Mouse (Mus musculus): ENCODE measurements around the gene Dph7.
A peak's percentile ranks its signal among the peaks of the same experiment; 100 is the strongest.
"Not testable (repeated sequence)": the region's sequence is repeated elsewhere in the genome, so short reads cannot be mapped to it uniquely, and the experiment has no call there.

Gene Dph7

DNA sequence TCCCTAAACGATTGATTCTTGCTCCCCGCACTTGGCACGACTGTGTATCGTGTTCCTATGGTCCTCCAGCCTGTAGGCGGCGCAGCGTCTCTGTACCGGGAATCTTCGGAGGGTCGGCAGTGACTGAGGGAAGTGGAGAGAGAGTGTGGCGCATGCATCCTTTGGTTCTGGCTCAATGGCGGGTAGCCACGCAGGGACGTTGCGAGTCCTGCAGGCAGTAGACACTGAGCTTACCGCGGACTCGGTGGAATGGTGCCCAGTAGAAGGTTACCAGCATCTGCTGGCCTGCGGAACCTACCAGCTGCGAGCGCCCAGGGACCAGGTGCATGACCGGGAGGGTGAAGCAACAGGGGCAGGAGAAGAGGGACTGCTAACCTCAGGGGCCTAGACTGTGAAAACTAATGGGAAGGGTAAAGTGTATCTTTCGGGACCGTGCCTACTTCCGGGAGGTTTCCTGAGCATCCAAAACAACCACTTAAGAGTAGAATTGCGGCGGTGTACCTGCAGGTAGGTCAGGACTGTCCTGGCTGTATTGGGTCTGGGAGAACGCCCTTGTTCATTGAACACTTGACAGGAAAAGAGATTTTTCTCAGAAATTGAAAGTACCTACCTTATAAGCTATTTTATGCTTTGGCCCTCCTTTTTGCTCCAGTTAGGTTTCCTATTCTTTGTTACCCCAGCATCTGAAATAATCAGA, at the start of gene Dph7:
Dph7 (plus strand) TSS at position 97 of the 697 bp plus-strand sequence.
- DNase-seq (ENCODE audit: low read depth) = peak; percentile 66

DNA sequence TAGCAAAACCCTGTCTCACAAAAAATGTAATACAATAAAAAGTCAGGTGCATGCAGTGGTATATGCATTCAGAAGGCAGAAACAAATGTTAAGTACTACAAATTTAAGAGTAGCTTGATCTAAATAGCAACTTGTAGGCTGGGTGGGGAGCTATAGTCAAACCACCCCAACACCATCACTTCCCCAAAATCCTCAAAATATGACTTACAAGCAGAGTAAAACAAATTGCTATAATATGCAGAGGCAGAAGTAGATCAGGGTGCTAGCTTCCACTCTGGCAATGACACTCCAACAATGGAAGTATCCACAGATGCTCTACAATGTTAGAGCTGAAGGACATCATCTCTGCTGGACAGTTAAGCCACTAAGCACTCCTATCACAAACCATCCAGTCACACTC, 49.6 kb upstream of the Dph7 start:
- no peak for DNase-seq (ENCODE audit: low read depth)

DNA sequence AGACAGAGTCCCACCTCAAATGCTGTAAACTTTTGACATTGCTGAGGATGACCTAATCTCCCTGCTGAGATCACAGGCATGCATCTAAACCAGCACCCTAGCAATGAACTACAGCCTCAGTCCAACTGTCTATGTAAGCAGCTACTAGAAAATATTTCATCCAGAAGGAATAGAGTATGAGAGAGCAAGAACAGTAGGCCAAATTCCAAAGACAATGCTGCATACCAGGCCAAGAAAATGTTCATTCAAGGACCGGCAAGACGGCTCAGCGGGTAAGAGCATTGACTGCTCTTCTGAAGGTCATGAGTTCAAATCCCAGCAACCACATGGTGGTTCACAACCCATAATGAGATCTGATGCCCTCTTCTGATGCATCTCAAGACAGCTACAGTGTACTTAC, 47.4 kb upstream of the Dph7 start:
- DNase-seq (ENCODE audit: low read depth) = no peak

DNA sequence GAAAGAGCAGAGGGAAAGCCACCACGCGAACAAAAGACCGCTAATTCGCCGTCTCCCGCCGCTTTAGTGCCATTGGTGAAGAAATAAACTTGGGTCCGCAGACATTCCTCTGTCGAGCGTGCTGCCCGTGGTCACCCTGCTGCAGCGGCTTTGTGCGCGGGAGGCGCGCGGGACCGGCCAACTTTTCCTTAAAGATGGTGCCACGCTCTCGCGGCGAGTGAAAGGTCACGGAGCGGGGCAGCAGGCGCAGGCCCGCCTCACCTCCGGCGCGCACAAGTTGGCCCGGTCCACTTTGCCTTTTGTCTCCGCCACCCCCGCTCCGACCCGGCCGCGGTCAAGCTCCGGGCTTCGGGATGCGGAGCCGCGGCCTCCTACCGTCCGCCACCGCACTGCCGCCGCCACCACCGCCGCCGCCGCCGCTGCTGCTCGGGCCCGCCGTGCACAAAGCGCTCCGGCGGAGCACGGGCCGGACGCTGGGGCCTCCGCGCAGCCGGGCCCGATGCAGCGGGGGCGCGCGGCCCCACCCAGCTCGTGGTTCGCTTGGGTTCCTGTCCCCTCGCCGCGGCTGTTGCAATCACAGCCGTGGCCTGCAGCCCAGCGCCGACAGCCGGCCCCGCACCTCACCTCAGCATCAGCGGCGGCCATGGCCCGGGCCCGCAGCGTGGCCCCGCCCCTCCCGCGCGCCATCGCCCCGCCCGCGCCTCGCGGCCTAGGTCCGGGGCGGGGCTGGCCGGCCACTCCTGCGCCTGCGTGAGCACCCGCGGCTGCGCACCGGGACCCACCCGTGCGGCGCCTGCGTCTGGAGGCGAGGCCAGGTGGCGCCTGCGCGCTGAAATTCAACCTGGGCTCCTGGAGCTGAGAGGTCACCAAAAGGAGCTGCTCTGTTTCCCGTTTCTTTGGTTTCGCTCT, 43.0 kb upstream of the Dph7 start, which contains the start of gene Ehmt1:
Ehmt1 (minus strand) TSS at position 685 of the 909 bp plus-strand sequence.
- DNase-seq (ENCODE audit: low read depth) = peak; percentile 68

DNA sequence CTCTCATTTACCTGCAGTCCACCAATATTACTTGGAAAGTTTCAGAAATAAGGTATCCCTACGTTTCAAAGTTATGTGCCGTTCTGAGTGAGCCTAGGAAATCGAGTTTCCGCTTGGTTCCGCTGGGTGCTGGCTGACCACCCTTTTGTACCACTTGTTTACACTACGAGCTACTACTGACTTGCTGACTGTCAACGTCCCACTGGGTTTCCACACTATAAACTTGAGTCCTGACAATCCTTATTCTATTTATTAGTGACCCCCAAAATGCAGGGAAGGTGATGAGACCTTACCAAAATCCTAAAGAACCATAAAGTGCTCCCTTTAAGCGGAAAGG, 42.4 kb upstream of the Dph7 start:
- DNase-seq (ENCODE audit: low read depth) = no peak

DNA sequence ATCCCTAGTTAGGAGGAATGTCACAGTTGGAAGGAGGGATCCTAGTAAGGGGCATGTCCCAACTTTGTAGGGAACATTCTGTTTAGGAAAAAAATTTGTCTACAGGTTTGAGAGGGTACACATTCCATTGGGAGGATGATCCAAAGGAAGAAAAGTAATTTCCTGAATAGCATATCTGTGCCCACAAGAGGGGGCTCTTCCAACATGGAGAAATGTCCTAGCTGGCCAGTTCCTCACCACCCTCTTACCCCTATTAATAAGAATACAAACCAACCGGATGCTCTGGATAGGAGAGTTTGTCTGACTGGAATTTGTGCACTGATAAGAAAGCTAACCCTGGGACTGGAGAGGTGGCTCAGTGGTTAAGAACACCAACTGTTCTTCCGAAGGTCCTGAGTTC, 38.6 kb upstream of the Dph7 start:
- no peak for DNase-seq (ENCODE audit: low read depth)

DNA sequence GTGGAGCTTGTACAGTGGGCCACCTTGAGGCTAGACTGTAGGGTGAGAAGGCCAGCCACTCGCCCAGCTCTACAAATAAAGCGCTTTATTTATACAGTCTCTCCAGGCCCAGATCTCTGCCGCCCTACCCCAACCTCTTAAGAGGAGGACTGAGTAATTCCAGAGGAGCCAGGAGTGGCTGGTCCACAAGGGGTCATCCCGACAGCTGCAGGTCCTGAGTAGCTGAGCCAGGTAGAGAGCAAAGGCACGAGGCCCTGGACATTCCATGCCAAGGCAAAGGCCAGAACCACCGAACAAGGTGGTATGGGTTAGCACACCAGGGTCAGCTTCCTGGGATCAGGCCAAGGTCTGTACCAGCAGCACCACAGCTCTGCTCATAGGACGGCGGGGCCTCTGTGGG, 36.9 kb upstream of the Dph7 start:
- no peak for DNase-seq (ENCODE audit: low read depth)

DNA sequence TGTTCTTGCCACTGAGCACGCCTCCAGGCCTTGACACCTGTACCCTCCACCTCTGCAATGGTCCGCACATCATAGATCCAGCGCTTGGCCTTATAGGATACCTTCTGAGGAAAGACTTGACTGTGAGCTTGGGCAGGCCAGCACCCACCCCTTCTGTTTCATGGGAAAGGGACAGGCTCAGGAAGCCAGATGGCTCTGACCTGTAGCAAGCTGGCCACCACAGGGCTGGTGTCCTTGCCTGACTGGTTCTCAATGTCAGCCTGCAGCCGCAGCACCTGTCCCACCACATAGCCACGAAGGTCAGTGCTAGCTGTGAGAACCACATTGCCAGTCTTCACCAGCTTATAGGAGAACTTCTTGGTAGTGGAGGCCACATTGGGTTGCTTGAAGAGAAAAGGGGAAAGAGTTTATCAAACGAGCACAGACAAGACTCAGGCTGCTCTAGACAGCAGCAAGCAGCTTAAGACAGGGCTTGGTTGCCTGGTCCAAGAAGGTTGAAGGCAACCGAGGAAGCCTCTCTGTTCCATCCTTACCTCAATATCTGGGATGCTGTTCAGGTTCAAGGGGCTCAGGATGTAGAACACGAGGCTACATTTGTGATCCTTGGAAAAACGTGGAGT, 35.7 kb upstream of the Dph7 start:
- DNase-seq (ENCODE audit: low read depth) = no peak

DNA sequence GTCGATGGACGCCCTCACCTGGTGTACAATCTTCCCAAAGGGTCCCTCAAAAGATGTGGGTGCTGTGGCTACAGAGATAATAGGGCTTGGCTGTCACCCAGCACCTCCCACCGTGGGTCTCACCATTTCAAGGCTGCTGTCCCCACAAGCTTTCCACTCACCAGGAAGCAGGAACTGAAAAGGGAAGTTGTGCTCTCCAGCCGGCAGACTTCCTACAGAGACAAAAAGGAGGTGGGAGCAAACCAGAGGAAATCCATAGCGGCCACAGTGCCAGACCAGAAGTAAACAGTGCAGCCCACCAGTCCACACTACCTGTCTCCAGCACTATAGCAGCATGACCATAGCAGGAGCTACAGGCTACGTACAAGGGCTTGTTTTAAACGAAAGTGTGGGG, 35.2 kb upstream of the Dph7 start:
- DNase-seq (ENCODE audit: low read depth) = no peak

DNA sequence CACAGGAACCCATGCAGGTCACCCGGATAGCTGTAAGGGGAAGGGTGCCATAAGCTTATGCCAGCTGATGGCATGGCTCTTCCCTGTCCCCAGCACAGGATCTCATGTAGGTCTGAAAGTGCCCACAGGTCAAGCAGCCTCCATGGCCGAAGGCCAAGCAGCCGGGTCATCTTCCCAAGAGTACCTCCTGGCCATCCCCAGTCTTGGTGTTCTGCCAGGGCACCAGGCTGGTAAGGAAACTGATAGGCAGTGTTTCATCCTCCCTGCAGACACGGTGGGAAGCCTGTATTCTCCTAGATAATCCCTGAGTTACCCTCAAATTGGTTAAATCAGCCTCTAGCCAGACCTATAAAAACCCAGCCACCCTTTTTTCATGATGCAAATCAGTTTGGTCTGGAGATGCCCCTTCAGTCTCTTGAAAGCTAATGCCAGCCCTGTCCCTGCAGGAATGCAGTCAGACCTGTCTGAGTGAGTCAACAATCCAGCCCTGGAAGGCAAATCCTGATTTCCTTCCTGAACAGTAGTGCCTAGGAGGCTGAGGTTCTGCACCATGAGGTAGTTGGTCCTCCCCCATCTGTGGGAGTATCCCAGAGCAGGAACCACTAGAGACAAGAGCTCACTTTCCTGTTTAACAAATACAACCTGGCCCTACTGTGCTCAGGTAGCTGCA, 34.3 kb upstream of the Dph7 start:
- DNase-seq (ENCODE audit: low read depth) = no peak

DNA sequence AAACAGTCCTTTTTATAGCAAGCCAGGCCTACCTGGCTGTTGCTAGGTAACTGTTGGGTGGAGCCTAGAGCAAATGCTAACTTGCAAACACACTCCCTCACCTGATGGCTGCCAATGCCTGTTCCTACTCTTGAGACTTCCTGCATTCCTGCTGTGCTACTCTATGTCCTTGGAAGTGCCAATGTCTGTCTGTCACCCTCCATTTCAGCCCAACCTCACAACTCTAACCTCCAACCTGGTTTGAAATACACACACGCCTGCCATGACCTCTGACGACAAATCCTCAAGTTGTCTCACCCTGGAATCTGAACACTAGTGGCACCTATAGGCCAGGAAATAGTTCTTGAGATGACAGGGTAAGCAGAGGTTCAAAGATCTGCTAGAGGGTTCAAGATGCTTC, 33.1 kb upstream of the Dph7 start:
- no peak for DNase-seq (ENCODE audit: low read depth)

DNA sequence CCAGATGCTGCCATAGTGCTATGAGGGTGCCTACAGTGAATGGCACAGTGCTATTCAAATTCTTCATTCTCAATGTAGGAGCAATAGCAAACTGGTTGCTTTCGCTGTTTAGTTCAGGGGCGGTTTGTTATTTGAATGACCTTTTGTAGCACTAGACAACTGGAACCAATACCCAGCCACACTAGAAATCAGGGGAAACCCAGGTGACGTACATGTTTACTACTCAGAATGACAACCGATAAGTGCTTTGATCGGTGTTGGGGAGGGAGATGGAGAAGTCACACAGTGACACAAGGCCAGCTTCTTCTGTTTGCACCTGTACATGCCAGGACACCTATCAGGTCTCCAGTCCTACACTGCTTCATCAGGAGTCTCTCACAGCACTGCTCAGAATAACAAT, 32.6 kb upstream of the Dph7 start:
- no peak for DNase-seq (ENCODE audit: low read depth)

DNA sequence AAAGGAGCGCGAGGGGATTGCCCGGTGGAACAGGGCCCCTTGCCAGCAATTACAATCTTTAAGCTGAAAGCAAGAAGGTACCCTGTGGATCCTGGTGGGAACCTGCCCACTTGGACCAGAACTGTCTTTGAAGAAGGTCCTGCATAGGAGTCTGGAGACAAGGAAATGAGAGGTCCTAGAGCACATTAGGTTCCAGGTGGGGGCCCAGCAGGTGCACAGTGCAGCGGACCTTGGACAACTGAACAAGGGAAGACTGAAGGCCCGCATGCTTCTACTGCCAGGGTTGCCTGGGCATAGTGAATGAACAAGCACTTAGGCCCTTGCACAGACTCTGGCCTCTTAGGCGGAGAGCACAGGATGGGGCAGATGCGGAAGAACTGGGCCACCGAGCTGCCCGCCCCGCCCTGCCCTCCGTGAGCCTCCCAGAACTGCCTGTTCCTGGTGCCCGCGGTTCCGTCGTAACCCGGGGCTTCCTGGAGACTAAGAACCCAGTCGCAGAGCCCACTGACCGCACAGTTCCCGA, 27.7 kb upstream of the Dph7 start:
- DNase-seq (ENCODE audit: low read depth) = no peak

DNA sequence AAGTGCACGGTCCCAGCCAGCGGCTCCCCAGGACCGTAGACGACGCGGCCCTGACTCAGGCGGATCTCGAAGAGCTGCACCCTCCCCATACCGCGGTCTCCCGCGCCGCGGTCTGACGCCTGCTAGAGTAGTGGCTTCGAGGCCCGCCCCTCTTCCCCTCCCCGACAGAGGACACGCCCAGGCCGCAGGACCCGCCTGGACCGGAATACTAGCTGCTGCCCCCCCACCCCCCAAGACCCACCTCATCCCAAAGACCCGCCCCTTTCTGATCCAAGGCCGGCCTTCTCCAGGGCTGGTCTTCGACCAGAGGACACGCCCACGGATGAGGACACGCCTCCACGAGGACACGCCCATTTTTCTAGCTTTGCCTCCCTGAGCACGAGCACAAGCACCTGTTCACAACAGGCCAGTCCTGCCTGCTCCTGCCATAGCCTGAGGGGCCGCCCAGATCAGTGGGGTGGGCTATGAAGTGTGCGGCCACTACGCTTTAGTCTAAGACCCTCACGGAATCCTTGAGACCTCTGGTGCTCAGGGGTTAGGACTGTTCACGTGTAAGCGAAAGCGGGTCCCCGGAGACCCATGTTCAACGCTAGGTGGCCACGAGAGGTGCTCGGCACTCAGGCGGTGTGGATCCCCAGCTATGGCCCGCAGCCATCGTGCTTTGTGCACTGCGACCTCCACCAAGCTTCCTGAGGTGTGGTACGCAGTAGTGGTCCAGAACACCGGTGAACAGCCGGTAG, 27.0 kb upstream of the Dph7 start, which contains the start of gene Arrdc1:
Arrdc1 (minus strand) TSS at position 196 of the 740 bp plus-strand sequence.
- DNase-seq (ENCODE audit: low read depth) = peak; percentile 81

DNA sequence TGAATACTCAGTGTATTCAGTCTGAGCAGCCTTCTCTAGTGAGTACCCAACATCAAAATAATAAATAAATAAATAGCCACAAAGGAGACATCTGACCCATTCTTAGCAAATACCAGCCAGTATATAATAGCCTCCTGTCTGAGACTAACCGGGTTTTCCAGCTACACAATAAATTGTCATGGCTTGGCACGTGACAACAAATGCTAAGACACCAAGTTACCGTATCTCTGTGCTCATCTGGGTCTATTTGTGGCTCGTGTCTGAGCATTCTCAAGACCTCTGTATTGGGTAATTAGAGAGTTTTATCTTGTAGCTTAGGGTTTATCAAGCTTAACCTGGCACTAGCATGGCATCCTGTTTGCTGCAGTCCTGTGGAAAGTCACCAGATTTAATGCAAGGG, 20.1 kb upstream of the Dph7 start:
- DNase-seq (ENCODE audit: low read depth) = no peak

DNA sequence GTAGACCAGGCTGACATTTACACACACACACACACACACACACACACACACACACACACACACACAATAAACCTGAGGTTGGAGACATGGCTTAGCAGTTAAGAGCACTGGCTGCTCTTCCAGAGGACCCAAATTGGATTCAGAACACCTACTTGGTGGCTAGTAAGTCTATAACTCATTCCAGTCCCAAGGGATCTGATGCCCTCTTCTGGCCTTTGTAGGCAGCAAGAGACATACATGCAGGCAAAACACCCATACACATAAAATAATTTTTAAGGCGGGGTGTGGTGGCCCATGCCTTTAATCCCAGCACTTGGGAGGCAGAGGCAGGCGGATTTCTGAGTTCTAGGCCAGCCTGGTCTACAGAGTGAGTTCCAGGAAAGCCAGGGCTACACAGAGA, 17.9 kb upstream of the Dph7 start:
- not testable (repeated sequence) for DNase-seq (ENCODE audit: low read depth)

DNA sequence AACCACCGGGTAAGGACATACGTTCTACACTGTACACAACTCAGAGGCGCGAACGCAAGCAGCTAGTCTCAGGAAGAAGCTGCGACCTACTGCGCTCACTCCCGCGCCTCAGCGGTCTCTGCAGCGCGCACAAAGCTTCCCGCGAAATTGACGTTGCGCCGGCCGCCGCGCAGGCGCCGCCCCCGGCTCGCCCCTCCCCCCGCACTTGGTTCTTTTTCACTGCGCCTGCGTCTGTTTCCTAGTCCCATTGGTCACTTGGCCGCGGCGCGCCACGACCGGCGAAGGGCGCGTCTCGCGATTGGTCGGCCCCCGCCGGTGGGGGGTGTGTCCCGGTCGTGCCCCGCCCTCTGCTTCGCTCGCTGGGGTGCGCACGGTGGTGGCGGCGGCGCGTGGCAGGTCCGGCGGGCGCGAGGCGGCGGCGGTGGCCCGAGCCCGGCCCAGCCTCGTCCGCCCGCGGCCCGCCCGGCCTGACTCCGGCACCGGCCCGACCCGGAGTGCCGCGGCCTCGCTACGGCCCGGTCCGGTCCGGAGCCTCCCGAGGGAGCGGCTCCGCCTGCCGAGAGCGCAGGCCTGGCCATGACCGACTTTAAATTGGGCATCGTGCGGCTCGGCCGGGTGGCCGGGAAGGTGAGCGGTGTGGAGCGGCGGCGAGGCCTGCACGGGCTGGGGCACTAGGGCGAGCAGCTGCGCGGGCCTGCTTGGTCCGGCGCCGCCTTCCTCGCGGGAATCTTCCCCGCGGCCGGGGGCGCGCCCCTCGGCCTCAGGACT, 12.6 kb upstream of the Dph7 start, which contains the start of gene Zmynd19:
Zmynd19 (plus strand) TSS at position 372 of the 768 bp plus-strand sequence.
- DNase-seq (ENCODE audit: low read depth) = peak; percentile 79

DNA sequence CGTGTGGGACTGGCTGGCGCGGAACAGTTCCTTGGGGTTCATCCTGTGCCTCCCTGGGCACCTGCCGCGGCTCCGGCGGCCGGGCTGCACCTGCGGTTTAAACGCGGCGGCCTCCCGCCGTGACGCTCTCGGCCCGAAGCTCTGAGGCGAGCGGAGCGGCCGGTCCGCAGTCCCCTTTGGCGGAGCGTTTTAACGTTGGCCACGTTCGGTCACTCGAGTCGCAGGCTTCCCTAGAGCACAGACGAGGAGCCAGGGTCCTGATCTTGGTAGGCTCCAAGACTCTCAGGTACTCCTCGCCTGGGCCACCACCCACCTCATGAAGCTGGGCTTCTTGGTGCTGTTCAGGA, 12.0 kb upstream of the Dph7 start:
- DNase-seq (ENCODE audit: low read depth) = no peak

DNA sequence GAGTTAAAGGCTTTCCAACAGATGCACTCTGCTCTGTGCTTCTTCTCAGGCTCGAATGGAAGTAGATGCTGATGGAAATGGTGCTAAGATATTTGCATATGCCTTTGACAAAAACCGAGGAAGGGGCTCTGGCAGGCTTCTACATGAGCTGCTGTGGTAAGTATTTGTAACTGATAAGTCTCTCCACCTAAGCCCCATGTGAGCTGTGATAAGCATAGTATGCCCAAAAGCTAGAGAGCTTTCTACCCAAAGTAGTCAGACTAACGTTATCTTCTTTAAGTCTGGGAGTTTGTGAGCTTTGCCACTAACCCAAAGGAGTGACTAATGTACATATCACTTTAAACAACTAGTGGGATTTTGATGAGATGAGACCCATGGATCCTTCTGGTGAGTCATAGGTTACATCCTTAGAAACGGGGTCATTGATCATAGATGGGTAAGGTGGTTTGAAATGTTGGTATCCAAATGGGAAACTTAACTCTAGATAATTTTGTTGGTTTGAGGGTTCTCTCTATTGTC, 9.6 kb upstream of the Dph7 start:
- no peak for DNase-seq (ENCODE audit: low read depth)

DNA sequence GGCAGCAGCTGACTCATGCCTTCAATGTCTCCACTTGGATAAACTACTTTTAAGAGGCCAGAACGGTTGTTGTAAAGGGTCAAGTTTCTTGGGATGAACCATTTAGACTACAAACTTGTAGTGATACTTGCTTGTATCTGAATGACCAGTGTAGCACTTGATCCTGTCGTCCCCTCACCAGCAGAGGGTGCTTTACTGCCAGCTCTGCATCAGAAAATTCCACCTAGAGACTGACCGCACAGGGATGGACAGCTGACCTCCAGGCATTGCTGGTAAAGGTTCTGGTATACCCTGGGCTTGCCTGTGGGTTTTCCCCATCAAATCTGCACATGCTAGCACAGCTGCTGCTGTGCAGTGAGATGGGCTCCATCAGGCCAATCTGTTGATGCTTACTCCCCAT, 1.3 kb upstream of the Dph7 start:
- DNase-seq (ENCODE audit: low read depth) = no peak
